Mouse (Mus musculus) left cerebral cortex, postnatal 10 days (tissue): Measurements from ENCODE around the gene Atp5j. TPM values are rescaled to one million over a fixed set of nuclear protein-coding genes. Genes with fewer than 3 reads are reported as not detected.
A peak's percentile ranks its signal among the peaks of the same experiment; 100 is the strongest.

ENCODE experiments used
- DNase-seq, 2 experiments: peaks; one replicate each; pipeline ENCODE4 v3.0.0; 2021 to 2022; ENCODE audit warnings: low spot score in 2 of 2, mixed read lengths in 1 of 2; ENCODE audit errors: extremely low spot score in 1 of 2
- intact Hi-C: fragments of 180-260 bp; cut with DNase I; formaldehyde crosslinking; loops from one replicate; pipeline ENCODE4 v1.15.1; 2025
- total RNA-seq, 2 experiments: library from RNA; stranded (reverse); gene quantifications; 2 replicates each; pipeline ENCODE4 v1.2.3; 2021

The Atp5j gene
- total RNA-seq, 2 experiments from 2014 or later, result 329 to 330 TPM

DNA sequence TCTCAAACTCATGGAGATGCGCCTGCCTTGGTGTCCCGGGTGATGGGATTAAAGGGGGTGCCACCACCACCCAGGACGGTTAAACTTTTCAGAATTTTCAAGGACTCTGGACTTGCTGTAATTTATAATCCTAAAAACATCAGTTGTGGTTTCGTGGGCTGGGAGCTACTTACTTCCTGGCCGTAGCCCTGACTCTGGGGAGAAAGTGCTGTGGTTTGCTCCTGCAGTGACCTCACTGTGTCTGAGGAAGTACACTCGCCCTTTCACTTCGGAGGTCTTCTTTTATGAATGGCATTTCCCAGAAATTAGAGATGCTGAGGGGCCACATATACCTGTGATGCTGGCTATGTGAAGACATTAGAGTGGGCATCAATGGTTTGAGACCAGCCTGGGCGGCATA lies 20.9 kb downstream of the Atp5j start:
- DNase-seq, result no peak
- intact Hi-C loops, result no loop called here

DNA sequence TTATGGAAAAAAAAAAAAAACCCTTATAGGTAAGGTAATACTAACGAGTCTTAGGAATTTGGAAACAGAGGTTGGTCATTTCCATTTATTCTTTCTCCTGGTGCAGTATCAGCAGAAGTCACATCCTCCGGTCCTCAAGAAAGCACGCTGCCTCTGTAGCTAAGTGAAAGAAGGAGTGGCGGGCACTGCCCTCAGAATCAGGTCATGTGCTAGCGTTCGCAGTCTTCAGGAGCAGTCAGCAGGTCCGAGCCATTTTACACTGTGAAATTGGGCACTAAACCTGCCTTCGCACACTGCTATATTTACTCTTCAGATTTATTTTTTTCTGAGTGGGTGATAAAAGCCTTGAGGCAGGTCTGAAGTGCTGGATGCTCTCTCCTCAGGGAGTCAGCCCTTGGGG lies 21.6 kb downstream of the Atp5j start:
- DNase-seq, result no peak
- intact Hi-C loops, result no loop called here

DNA sequence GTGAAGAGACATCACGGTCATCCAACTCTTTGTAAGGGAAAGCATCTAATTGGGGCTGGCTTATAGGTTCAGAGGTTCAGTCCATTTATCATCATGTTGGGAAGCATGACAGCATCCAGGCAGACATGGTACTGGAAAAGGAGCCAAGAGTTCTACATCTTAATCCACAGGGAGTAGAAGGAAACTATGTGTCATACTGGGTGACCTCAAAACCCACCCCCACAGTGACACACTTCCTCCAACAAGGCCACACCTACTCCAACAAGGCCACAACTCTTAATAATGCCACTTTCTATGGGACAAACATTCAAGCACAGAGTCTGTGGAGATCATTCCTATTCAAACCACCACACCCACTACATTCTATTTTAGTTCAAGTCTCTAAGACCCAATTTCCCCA lies 25.2 kb downstream of the Atp5j start:
- intact Hi-C loops, result no loop called here
- DNase-seq, result no peak

DNA sequence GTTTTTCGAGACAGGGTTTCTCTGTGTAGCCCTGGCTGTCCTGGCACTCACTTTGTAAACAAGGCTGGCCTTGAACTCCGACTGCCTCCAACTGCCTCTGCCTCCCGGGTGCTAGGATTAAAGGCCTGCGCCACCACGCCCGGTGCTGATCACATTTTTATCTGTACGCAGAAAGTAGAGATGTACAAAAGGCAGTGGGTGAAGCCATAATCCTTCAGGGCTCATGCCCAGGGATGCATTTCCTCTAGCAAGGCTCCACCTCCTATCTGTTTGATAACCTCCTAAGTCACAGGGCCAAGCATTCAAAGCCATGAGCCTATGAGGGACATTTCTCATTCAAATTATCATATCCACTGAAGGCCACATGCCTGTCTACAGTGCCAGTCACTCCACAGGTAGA lies 27.6 kb downstream of the Atp5j start:
- DNase-seq, result no peak
- intact Hi-C loops, result no loop called here

DNA sequence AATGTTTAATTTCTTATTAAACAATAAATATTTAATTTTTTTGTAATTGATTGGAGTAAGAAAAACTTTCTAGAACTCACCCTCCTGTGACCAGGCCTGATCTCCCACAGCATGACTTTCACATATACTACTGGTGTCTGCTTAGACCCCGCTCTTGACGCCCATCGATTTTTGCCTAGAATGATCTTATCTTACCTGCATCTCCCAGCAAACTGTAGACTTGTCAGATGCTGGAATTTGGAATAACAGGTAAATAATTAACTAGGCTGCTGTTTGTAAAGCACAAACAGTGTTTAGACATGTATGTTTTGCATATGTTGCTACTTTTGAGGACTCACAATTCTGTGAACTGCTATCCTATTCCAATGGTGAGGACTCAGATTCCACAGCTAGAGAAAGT lies 29.2 kb downstream of the Atp5j start:
- intact Hi-C loops, result no loop called here
- no peak for DNase-seq

DNA sequence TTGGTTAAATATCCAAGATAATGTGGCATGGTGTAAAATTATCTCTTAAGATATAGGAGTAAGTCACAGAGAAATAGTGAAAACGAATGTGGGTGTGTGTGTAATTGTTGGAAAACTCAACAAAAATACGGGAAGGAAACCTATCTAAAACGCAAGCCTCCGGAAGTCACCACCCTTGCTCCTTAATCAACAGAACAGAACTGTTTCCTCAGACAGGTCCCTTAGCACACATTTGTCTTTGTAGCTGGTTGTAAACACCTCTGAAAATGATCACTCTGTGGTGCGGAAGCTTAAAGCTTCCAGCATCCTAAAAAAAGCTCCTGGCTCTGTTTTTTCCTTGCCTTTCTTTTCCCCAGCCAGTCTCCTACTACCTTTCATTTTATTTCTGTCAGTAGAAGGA lies 30.6 kb downstream of the Atp5j start:
- no peak for DNase-seq
- intact Hi-C loops, result no loop called here

DNA sequence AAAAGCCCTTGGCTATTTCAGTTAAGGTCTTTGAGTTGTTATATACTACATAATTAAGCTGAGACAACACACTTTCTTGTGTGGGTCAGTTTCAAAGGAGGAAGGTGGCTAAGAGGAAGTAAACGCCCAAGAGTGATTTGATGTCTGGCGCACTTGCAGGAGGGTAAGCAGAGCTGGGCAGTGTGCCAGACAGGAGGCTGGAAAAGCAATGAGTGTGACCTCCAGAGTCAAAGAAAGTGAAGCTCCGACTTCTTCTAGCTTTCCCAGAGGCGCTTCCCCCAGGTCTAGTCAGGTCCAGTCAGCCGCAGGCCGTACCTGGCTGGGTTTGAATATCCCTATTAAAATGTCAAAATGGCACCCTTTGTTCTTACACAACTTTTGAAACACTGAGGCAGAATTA lies 33.2 kb downstream of the Atp5j start:
- DNase-seq, result peak in 1 of 2 experiments; percentile 78
- intact Hi-C loops, result no loop called here

DNA sequence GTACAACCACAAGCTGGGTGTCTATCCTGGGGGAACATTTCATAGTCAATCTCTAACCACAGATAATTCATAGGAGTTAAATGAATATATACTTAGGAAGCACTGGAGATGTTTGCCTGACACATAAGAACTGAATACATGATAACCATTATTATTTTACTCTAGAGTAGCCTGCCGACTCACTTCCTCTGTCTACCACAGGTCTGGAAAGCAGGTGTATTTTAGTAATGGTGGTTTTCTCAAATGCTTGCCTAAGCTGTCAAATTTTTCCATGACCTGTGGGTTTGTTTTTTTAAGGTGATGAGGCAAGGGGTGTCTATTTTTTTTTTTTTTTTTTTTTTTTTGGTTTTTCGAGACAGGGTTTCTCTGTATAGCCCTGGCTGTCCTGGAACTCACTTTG lies 35.4 kb downstream of the Atp5j start:
- DNase-seq, result no peak
- intact Hi-C loops, result no loop called here

DNA sequence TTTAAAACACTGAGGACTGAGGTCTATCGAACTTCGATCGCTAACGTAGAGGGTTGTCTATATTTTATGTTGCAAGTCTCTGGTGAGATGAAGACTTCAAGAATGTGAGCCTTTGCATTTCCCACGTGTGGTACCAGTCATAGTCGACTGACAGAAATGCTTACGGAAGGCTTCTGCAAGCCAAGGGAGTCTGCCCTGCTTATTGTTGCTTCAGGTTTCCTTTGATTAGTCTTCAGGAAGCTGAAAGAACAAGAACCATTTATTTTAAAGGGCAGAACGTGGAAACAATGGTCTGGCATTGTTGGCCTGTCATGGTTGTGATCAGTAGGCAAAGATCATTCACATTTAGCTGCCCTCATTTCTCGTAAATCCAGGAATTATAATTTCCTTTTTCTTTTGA lies 38.7 kb downstream of the Atp5j start:
- intact Hi-C loops, result no loop called here
- no peak for DNase-seq

DNA sequence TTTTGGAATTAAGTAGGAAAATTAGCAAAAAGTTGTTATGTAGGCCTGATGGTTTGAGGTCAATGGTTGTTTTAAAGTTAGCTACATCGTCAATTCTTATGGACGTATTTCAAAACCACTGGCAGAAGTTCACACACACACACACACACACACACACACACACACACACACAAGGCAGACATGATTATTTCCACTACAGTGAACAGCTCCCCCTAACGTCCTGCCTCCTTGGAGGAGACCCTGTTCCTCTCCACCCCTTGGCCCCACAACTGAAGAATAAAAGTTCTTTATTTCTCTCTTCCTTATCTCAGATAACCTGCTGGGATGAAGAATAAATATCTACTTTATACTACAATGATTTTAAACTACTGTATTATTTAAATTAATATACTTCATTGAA lies 40.1 kb downstream of the Atp5j start:
- no peak for DNase-seq
- intact Hi-C loops, result no loop called here

DNA sequence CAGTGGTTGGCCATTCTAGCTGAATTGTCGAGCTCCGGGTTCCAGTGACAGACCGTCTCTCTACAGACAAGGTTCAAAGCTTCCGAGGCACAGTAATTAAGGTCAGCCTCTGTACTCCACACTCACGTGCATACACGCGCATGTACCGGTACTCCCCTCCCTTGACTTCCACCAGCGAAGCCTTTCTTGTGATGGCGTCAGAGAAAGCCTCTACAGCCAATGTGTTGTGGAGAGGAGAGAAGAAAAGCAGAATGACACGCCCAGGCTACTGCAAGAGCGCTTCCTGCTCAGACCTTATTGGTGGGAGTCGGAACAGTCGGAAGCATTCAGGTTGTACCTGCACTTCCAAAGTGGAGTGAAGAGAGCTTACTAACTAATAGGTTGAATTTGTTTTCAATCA lies 42.0 kb downstream of the Atp5j start:
- DNase-seq, result no peak
- intact Hi-C loops, result no loop called here

DNA sequence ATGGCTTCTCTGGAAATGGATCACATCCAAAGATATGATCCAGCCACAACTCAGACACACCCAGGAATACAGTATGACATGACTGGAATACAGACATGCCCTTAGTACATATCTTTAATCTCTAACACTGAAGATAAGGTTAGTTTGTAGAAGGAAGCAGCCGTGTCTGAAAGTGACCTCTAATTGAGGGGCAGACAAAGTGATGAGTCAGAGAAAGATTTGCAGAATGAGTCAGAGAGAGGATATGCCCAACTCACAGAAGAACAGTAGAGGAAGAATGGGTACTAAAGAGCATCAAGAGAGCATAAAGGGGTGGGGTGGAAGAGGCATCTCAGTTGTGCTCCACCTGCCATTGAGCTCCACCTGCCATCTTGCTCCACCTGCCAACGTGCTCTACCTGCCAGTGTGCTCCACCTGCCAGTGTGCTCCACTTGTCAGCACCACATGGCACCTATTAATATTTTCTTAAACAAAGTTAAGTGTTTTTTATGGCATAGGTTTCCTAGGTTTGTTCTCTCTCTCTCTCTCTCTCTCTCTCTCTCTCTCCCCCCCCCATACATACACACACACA lies 44.7 kb downstream of the Atp5j start:
- no peak for DNase-seq
- intact Hi-C loops, result no loop called here

DNA sequence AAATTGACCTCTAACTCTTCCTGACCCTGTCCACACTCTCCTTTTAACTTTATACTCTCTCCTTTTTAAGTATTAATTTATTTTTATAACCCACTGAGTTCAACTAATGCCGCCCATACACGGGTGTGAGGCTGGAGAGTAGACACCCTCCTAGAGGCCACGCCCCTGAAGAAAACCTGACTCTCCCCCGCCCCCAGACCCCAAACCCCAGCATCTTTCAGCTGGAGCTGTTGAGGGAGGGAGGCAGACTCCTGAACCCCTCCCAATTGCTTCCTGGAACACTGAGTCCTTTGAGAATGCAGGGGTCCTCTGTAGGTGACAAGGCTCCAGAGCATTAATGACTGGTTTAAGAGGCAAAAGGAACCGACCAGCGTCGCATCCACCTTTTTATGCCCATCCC lies 50.5 kb downstream of the Atp5j start:
- intact Hi-C loops, result no loop called here
- DNase-seq, result no peak

DNA sequence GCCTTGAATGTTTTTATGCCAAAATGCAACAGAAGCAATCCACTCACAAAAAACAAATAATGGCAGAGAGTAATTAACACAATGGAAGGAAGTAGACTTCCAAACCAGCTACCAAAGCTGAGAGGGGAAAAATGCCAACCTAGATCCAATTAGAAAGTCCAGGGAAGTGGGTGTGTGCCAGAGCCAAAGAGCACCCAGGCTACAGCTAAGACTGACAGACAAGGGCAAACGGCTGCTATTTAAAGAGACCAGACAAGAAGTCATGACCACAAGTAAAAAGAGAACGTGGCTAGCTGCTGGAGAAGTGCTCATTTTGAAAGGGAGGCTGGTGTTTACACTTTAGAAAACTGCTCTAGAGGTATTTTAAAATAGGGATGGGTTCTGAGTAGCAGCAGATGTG lies 52.1 kb downstream of the Atp5j start:
- DNase-seq, result peak in 1 of 2 experiments; percentile 20
- intact Hi-C loops, result no loop called here

DNA sequence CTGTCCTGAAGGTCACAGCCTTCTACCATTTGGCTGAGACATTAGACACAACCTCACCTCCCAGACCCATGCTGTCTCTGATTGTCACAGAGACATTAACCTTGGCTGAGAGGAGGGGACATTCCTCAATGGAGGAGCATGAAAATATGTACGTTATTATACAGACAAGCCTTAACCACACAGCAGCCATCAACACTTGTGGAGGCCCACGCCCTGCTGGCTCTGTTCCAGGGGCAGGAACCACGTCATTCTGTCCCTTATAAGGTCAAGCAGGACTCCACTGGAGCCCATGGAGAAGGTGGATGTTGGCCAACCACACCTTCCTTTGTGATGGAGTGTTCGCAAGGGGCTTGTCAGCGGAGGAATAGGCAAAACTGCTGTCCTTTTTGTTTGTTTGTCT lies 55.7 kb downstream of the Atp5j start:
- DNase-seq, result peak in 1 of 2 experiments; percentile 20
- intact Hi-C loops, result loop anchor here (5.0 kb wide), 1 partner anchor 38 kb away; no protein-coding TSS in a partner anchor

DNA sequence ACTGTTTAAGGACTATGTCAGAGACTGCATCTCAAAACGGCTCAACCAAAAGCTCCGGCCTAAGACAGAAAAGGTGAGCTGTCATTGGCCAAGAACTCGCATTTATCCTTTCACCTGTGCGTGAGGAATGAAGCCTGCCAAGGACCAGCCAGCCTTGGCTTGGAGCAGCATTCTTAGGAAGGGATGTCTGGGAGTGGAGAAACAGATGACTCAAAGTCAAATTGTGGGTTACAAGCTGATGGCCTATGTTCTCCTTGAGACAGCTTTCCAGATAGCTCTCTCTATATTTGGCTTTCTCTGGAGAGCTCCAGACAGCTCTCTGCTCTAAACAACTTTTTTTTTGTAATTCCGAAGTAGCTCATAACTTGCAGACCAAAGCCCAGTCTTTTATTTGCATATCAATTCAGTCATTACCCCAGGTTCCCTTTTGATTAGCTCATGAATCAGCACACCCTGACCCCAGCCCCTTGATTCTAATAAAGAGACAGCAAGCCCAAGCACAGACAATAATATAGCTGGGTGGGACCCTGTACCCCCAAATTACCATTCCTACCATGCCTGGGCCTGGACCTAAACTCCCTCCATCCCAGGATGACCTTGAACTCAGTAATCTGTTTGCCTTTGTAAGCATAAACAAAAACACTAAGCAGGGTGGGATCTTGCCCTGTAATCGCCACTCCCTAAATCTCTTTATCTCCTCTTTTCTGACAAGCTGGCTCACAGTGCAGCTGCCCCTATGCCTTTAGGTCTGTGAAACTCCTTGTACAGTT lies 56.4 kb downstream of the Atp5j start:
- no peak for DNase-seq
- intact Hi-C loops, result loop anchor here (5.0 kb wide), 1 partner anchor 38 kb away; no protein-coding TSS in a partner anchor

DNA sequence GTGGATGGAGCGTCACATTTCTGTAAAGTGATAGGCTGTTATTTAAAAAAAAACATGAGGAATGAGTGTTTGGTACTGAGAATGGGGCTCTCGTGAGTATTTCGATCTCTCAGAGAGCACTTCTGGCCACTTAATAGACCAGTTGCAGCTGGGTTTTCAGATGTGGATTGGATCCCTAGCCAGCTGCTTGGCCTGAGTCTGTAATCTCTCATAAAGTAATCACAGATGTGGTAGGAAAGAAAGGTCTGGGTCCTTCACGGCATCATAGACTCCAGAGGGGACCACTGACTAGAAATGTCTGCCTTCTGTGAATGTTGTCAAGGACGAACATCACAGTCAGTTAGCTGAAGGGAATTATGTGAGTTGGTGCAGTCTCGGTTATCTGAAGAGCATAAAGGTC lies 57.0 kb downstream of the Atp5j start:
- no peak for DNase-seq
- intact Hi-C loops, result loop anchor here (5.0 kb wide), 1 partner anchor 39 kb away; no protein-coding TSS in a partner anchor
